Mouse (Mus musculus) heart, embryonic 16.5 days (tissue): Measurements from ENCODE around the gene Gm11634. TPM values are rescaled to one million over a fixed set of nuclear protein-coding genes. Genes with fewer than 3 reads are reported as not detected.
A peak's percentile ranks its signal among the peaks of the same experiment; 100 is the strongest.
"Not testable (repeated sequence)": the region's sequence is repeated elsewhere in the genome, so short reads cannot be mapped to it uniquely, and the experiment has no call there.

Experiments used
- ATAC-seq: fragments of 200-750 bp; cut with Nextera tagmentation; replicated peaks from 2 replicates; pipeline ENCODE4 v1.8.0; 2017; ENCODE audit warnings: moderate number of reproducible peaks; ENCODE audit not compliant: insufficient read depth, low FRiP score; ENCODE audit errors: extremely low read depth
- H3K27ac ChIP-seq: fragments of 300-500 bp; sonication (generic); 2 replicates; pipeline ENCODE4 v1.5.1; 2014; ENCODE audit warnings: mild to moderate bottlenecking, low read length, control low read depth, moderate library complexity
- H3K27me3 ChIP-seq: fragments of 300-500 bp; sonication (generic); 2 replicates; pipeline ENCODE4 v1.6.1; 2014; ENCODE audit warnings: low read length, mixed read lengths; ENCODE audit not compliant: control insufficient read depth, insufficient read depth
- H3K36me3 ChIP-seq: fragments of 300-500 bp; sonication (generic); 2 replicates; pipeline ENCODE4 v1.6.1; 2014; ENCODE audit not compliant: control insufficient read depth, insufficient read depth
- H3K4me1 ChIP-seq: fragments of 300-500 bp; sonication (generic); 2 replicates; pipeline ENCODE4 v1.6.1; 2014; ENCODE audit warnings: low read length, mixed read lengths; ENCODE audit not compliant: control insufficient read depth, insufficient read depth
- H3K4me2 ChIP-seq: fragments of 300-500 bp; sonication (generic); 2 replicates; pipeline ENCODE4 v1.6.1; 2014; ENCODE audit warnings: low read depth, mild to moderate bottlenecking, control low read depth, low read length
- H3K4me3 ChIP-seq: fragments of 300-500 bp; sonication (generic); 2 replicates; pipeline ENCODE4 v1.5.1; 2014; ENCODE audit warnings: mild to moderate bottlenecking, control low read depth, low read length
- H3K9ac ChIP-seq: fragments of 300-500 bp; sonication (generic); 2 replicates; pipeline ENCODE4 v1.6.1; 2014; ENCODE audit warnings: low read length, control low read depth
- H3K9me3 ChIP-seq: fragments of 300-500 bp; sonication (generic); replicated peaks from 2 replicates; pipeline ENCODE4 v1.6.1; 2016; ENCODE audit warnings: low read length; ENCODE audit not compliant: control insufficient read depth
- WGBS: fragments of 180-500 bp; shearing (Covaris S2); extraction: QIAGEN DNeasy Blood & Tissue Kit; methylation state at CpG from one replicate; pipeline ENCODE4 v1.1.7; 2014; 5-methylcytosine and 5-hydroxymethylcytosine counted together
- polyA plus RNA-seq: library from polyadenylated mRNA; unstranded; fragments of >200 nt; fragmentation: Nextera tagmentation; extraction: Ambion mirVana; gene quantifications from 2 replicates; pipeline ENCODE4 v1.2.1, GENCODE M21; 2015

Gene Gm11634
- not detected in 2 replicates for polyA plus RNA-seq

DNA sequence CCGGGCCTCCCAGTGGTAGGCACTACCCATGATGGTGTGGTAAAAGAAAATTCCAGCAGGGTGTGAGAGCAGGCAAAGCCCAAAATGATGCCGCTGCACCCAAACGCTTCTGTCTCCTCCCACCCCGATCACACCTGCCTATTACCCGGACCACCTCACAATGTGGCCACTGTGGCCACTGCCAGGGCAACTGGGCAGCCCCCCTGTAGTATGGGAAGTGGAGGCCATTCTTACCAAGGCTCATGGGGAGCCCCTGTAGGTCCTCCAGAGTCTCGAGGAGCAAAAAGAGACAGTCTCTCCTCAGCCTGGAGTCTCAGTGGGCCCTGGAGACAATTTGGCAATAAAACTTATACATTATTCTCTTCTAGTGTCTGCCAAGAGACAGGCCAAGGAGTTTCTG is at the start of gene Gm11634:
Gene Gm11634 (minus strand): TSS at position 101 of the 400 bp plus-strand sequence.
- H3K36me3 ChIP-seq, result no peaks in the 10 kb centered on the region
- no peak within 1 kb of the TSS for H3K4me2 ChIP-seq
- H3K9ac ChIP-seq, result no peak within 1 kb of the TSS
- no peak within 1 kb of the TSS for H3K27ac ChIP-seq
- H3K27me3 ChIP-seq, result peaks cover 4% of the 10 kb centered on the region
- H3K4me3 ChIP-seq, result no peak within 1 kb of the TSS
- WGBS, result 64% methylated on average over 6 of the region's 6 CpGs
- no peak for ATAC-seq
- H3K9me3 ChIP-seq, result no peaks in the 10 kb centered on the region
- H3K4me1 ChIP-seq, result no peaks in the 10 kb centered on the region

DNA sequence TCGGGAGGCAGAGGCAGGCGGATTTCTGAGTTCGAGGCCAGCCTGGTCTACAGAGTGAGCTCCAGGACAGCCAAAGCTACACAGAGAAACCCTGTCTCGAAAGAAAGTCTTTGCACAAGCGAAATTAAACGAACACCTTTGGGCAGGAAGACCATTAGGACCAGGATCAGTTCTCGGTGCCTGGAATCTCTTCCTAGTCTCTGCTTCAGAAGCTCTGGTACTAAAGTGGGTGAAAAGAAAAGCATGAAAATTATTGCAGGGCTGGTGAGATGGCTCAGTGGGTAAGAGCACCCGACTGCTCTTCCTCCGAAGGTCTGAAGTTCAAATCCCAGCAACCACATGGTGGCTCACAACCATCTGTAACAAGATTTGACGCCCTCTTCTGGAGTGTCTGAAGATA is 48.0 kb upstream of the Gm11634 start:
- 93% methylated on average over 10 of the region's 10 CpGs for WGBS
- H3K36me3 ChIP-seq, H3K27ac ChIP-seq, H3K4me1 ChIP-seq, ATAC-seq, H3K27me3 ChIP-seq, H3K4me2 ChIP-seq, H3K9me3 ChIP-seq, H3K4me3 ChIP-seq, H3K9ac ChIP-seq: not testable (repeated sequence)

DNA sequence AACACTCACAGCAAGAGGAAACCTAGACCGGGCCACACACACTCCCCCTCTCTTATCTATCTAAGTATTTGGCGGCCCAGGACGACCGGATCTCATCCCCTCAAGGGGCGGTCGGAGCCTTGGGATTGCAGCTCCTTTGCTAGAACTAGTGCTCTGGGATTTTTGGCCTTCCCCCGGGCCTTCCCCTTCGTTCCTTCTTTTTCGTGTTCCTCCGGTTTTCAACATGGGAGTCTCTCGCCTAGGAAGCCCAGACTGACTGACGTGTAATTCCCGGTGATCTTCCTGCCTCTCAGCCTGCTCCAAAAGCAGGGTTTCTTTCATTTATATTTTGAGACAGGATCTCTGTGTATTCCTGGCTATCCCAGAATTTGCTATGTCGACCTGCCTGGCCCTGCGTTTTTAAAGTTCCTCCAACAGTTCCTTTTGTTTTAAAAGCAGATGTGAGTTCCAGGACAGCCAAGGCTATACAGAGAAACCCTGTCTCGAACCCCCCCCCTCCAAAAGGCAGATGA is 47.3 kb upstream of the Gm11634 start:
- H3K27me3 ChIP-seq, H3K36me3 ChIP-seq, H3K9me3 ChIP-seq, ATAC-seq, H3K4me1 ChIP-seq: not testable (repeated sequence)
- 12% methylated on average over 14 of the region's 16 CpGs for WGBS
- H3K9ac ChIP-seq, result peak overlapping the region; percentile 68
- peak overlapping the region; percentile 59 for H3K4me2 ChIP-seq
- H3K4me3 ChIP-seq, result peak overlapping the region; percentile 39
- H3K27ac ChIP-seq, result peak overlapping the region; percentile 87

DNA sequence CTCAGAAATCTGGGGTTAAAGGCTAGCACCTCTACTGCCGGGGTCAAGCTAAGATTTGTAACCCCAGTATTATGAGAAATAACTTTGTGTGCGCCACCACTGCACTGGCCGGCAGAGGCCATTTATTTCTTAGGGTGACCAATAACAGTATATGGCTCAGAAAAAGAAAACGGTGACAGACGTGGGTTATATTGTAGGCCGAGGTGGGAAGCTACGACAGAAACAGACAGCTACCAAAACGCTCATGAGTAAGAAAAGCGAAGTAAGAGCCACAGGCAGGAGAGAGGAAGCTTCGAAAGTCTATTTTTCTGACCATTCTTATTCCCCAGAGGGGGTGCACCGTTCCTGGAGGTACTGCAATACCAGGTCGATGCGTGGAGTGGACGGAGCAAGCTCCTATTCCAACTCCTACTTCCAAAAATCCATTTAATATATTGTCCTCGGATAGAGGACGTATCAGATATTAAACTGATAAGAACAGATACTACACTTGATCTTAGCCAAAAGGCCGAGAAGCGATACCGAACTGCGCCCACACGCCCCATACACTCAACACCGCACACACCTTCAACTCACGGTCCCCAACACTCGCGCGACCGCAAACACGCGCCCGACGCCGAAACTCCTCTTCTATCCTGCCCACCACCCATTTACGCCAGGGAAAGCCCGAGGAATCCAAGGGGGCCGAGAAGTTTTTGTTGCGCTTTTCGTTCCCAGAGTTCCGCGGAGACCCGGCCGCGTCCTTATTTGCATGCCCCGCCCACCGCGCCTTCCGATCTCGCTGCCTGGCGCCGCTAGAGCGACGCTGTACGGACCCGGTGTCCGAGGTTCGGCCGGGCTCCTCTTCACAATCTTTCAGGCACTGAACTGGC is 46.6 kb upstream of the Gm11634 start:
- H3K4me2 ChIP-seq, result peak overlapping the region; percentile 59
- H3K4me3 ChIP-seq, result peak overlapping the region; percentile 39
- H3K4me1 ChIP-seq, H3K9me3 ChIP-seq, H3K27me3 ChIP-seq, H3K36me3 ChIP-seq: not testable (repeated sequence)
- peak overlapping the region; percentile 68 for H3K9ac ChIP-seq
- peak overlapping the region; percentile 87 for H3K27ac ChIP-seq
- WGBS, result under 1% methylated on average over 43 of the region's 56 CpGs
- ATAC-seq, result peak; percentile 78

DNA sequence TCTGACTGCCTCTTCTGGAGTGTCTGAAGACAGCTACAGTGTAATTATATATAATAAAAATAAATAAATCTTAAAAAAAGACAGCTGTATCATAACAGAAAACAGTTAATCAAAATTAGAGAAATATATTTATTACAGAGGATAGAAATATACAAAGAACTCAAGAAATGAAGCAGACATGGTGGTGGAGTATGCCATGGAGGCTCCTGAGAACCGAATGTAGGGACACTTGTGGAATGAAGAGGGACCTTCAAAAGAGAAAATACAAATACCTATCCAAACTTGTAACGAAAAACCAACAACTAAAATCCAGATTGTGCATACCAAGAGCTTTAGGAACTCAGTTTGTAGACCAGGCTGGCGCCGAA is 46.0 kb upstream of the Gm11634 start:
- H3K4me2 ChIP-seq, H3K36me3 ChIP-seq, H3K27me3 ChIP-seq, ATAC-seq, H3K4me1 ChIP-seq, H3K9ac ChIP-seq, H3K4me3 ChIP-seq, H3K9me3 ChIP-seq: not testable (repeated sequence)
- 3% methylated on average over 4 of the region's 4 CpGs for WGBS
- H3K27ac ChIP-seq, result peak overlapping the region; percentile 51; the same call in 1 of the 2 replicates

DNA sequence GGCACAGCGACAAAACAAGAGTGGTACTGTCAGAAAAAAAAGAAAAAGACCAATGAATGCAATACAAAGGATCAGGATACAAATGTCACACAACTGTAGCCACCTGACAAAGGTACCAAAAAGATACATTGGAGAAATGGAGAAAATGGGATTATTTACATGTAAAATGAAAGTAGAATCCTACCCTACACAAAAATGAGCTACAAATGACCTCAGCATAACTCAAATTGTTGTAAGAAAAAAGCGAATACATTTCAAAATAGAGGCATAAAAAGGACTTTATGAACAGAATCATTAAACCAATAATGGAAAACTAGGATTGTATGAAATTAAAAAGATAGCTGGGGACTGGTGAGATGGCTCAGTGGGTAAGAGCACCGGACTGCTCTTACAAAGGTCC is 45.5 kb upstream of the Gm11634 start:
- Histone ChIP-seq H3K27ac (no peak overlapping the region), H3K36me3 (no peaks in the 10 kb centered on the region), H3K4me2 (no peak overlapping the region), H3K9me3 (no peaks in the 10 kb centered on the region), H3K9ac (no peak overlapping the region), H3K4me1 (peaks cover 9% of the 10 kb centered on the region; the same call in 1 of the 2 replicates), H3K4me3 (no peak overlapping the region), H3K27me3 (no peaks in the 10 kb centered on the region)
- WGBS, result 55% methylated on average over 3 of the region's 3 CpGs
- no peak for ATAC-seq

DNA sequence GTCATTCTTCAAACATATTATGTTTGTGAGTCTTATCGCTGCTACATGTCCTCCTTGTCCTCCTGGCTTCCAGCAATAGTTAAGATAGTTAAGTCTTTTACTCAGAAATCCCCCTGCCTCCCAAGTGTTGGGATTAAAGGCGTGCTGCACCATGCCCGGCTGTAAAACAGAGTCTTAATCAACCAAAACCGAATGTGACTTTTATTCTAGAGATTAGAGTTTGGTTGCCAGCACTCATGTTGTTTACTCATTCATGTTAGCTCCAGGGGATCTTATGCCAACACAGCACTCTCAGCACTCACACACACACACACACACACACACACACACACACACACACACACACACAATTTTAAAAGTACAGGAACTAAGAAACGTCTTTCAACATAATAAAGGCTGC is 43.9 kb upstream of the Gm11634 start:
- Histone ChIP-seq H3K36me3 (no peaks in the 10 kb centered on the region), H3K9ac (no peak overlapping the region), H3K4me3 (no peak overlapping the region), H3K27me3 (no peaks in the 10 kb centered on the region), H3K4me1 (peaks cover 9% of the 10 kb centered on the region; the same call in 1 of the 2 replicates), H3K4me2 (no peak overlapping the region), H3K27ac (no peak overlapping the region), H3K9me3 (no peaks in the 10 kb centered on the region)
- WGBS, result 39% methylated on average over 5 of the region's 5 CpGs
- ATAC-seq, result no peak

DNA sequence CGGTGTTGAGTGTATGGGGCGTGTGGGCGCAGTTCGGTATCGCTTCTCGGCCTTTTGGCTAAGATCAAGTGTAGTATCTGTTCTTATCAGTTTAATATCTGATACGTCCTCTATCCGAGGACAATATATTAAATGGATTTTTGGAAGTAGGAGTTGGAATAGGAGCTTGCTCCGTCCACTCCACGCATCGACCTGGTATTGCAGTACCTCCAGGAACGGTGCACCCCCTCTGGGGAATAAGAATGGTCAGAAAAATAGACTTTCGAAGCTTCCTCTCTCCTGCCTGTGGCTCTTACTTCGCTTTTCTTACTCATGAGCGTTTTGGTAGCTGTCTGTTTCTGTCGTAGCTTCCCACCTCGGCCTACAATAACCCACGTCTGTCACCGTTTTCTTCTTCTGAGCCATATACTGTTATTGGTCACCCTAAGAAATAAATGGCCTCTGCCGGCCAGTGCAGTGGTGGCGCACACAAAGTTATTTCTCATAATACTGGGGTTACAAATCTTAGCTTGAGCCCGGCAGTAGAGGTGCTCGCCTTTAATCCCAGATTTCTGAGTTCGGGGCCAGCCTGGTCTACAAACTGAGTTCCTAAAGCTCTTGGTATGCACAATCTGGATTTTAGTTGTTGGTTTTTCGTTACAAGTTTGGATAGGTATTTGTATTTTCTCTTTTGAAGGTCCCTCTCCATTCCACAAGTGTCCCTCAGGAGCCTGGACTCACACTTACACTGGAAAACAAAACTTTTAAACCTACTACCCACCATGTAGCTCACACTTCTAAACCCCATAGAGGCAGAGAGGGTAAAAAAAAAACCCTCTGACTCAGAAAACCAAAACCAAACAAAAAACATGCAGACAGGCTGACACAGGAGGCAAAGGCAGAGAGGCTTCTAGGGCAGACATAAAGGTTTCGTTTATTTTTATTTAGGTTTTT is 42.9 kb upstream of the Gm11634 start:
- H3K9ac ChIP-seq, result peak overlapping the region; percentile 71
- not testable (repeated sequence) for H3K4me1 ChIP-seq, H3K9me3 ChIP-seq, H3K4me3 ChIP-seq, H3K36me3 ChIP-seq, H3K27me3 ChIP-seq
- WGBS, result 5% methylated on average over 14 of the region's 26 CpGs
- peak; percentile 67 for ATAC-seq
- H3K4me2 ChIP-seq, result peak overlapping the region; percentile 62; the same call in 1 of the 2 replicates
- H3K27ac ChIP-seq, result peak overlapping the region; percentile 68
